In genomic region chr8:119756538-119756937, GRCm38 (mm10) we compare ENCODE assay signal across 17 mouse cellular contexts. TPM values are rescaled to one million over a fixed set of nuclear protein-coding genes. Genes with fewer than 3 reads are reported as not detected.
A peak's percentile ranks its signal among the peaks of the same experiment; 100 is the strongest.
DNase-seq lines count a peak whose midpoint lies in the region; ATAC-seq and TF ChIP-seq lines count a peak whose summit lies in the region.
"Had no signal": no experiment of that assay in that cellular context is flagged by ENCODE, and none has a peak within 500 bp of the region (broad histone marks: within the 10 kb centered on the region; RNA-seq: fewer than 3 reads in every experiment).

No protein-coding gene starts in this region.

- H3K27me3 ChIP-seq in forebrain, embryonic 10.5 days (ENCODE audit: poor library complexity, severe bottlenecking): peaks cover 29% of the 10 kb centered on the region
- H3K27me3 ChIP-seq in forebrain, postnatal 0 days (ENCODE audit: insufficient read depth, low read length): no peaks in the 10 kb centered on the region
- H3K27me3 ChIP-seq in kidney, embryonic 15.5 days: 0 out of 2 replicates have a peak, but pooled peaks cover 3% of the 10 kb centered on the region
- no peaks in the 10 kb centered on the region for H3K27me3 ChIP-seq in kidney, embryonic 16.5 days (ENCODE audit: insufficient read depth, low read length)
- 0 out of 2 replicates have a peak, but pooled peaks cover 14% of the 10 kb centered on the region for H3K27me3 ChIP-seq in midbrain, embryonic 10.5 days (ENCODE audit: low read depth, poor library complexity, severe bottlenecking)
- H3K27me3 ChIP-seq in midbrain, embryonic 15.5 days (replicated peaks): no peaks in the 10 kb centered on the region
- H3K27me3 ChIP-seq in stomach, postnatal 0 days (ENCODE audit: control insufficient read depth, insufficient read depth, low read length): no peaks in the 10 kb centered on the region
- H3K27me3 ChIP-seq: neural tube, embryonic 13.5 days had no signal

- WGBS in forebrain, embryonic 10.5 days: 56% methylated on average over 5 of the region's 5 CpGs
- 55% methylated on average over 5 of the region's 5 CpGs for WGBS in forebrain, postnatal 0 days
- 50% methylated on average over 5 of the region's 5 CpGs for WGBS in kidney, embryonic 15.5 days
- 48% methylated on average over 5 of the region's 5 CpGs for WGBS in kidney, embryonic 16.5 days
- WGBS in midbrain, embryonic 10.5 days: 61% methylated on average over 5 of the region's 5 CpGs
- 47% methylated on average over 5 of the region's 5 CpGs for WGBS in midbrain, embryonic 15.5 days
- 63% methylated on average over 5 of the region's 5 CpGs for WGBS in stomach, postnatal 0 days

- TF ChIP-seq CTCF in forebrain, postnatal 0 days (IDR thresholded peaks at IDR 0.05; ENCODE audit: low read depth): no peak
- TF ChIP-seq CTCF in stomach, postnatal 0 days (IDR thresholded peaks at IDR 0.05; ENCODE audit: low read depth): no peak

- H3K4me2 ChIP-seq in forebrain, postnatal 0 days (ENCODE audit: low read depth): no peak overlapping the region
- H3K4me2 ChIP-seq in kidney, embryonic 15.5 days: no peak overlapping the region
- no peak overlapping the region for H3K4me2 ChIP-seq in kidney, embryonic 16.5 days (replicated peaks; ENCODE audit: low read depth, low read length)
- no peak overlapping the region for H3K4me2 ChIP-seq in midbrain, embryonic 15.5 days
- no peak overlapping the region for H3K4me2 ChIP-seq in stomach, postnatal 0 days (replicated peaks; ENCODE audit: low read depth)

- no peak for ATAC-seq in forebrain, postnatal 0 days
- 0 out of 2 replicates have a peak, but pooled peaks have one; percentile 30 for ATAC-seq in kidney, embryonic 15.5 days (replicated peaks; ENCODE audit: low FRiP score)
- no peak for ATAC-seq in kidney, embryonic 16.5 days (ENCODE audit: low FRiP score, low TSS enrichment)
- no peak for ATAC-seq in midbrain, embryonic 15.5 days (replicated peaks)
- ATAC-seq in stomach, postnatal 0 days (ENCODE audit: low FRiP score, low TSS enrichment): no peak
- ATAC-seq: forebrain, embryonic 14.5 days had no signal

- no peak overlapping the region for H3K4me3 ChIP-seq in forebrain, embryonic 10.5 days
- no peak overlapping the region for H3K4me3 ChIP-seq in forebrain, postnatal 0 days (ENCODE audit: low read depth, low read length)
- no peak overlapping the region for H3K4me3 ChIP-seq in kidney, embryonic 15.5 days (replicated peaks)
- H3K4me3 ChIP-seq in kidney, embryonic 16.5 days (ENCODE audit: low read length): no peak overlapping the region
- no peak overlapping the region for H3K4me3 ChIP-seq in midbrain, embryonic 10.5 days
- H3K4me3 ChIP-seq in midbrain, embryonic 15.5 days: no peak overlapping the region
- H3K4me3 ChIP-seq in stomach, postnatal 0 days (ENCODE audit: low read depth, low read length): no peak overlapping the region
- H3K4me3 ChIP-seq: left cerebral cortex, adult 2 months; neural tube, embryonic 13.5 days had no signal

- peaks cover 39% of the 10 kb centered on the region for H3K4me1 ChIP-seq in forebrain, embryonic 10.5 days
- no peaks in the 10 kb centered on the region for H3K4me1 ChIP-seq in forebrain, postnatal 0 days (ENCODE audit: insufficient read depth)
- peaks cover 20% of the 10 kb centered on the region for H3K4me1 ChIP-seq in kidney, embryonic 15.5 days
- H3K4me1 ChIP-seq in kidney, embryonic 16.5 days (ENCODE audit: insufficient read depth, low read length): peaks cover 13% of the 10 kb centered on the region; the same call in 1 of the 2 replicates
- H3K4me1 ChIP-seq in midbrain, embryonic 10.5 days: peaks cover 41% of the 10 kb centered on the region
- peaks cover 12% of the 10 kb centered on the region for H3K4me1 ChIP-seq in midbrain, embryonic 15.5 days
- H3K4me1 ChIP-seq in stomach, postnatal 0 days (replicated peaks; ENCODE audit: control insufficient read depth, insufficient read depth): no peaks in the 10 kb centered on the region

- no peaks in the 10 kb centered on the region for H3K9me3 ChIP-seq in forebrain, embryonic 10.5 days
- H3K9me3 ChIP-seq in forebrain, postnatal 0 days (ENCODE audit: low read length): no peaks in the 10 kb centered on the region
- H3K9me3 ChIP-seq in kidney, embryonic 15.5 days (replicated peaks): no peaks in the 10 kb centered on the region
- H3K9me3 ChIP-seq in kidney, embryonic 16.5 days (ENCODE audit: low read length): no peaks in the 10 kb centered on the region
- H3K9me3 ChIP-seq in midbrain, embryonic 10.5 days (replicated peaks): no peaks in the 10 kb centered on the region
- H3K9me3 ChIP-seq in midbrain, embryonic 15.5 days: no peaks in the 10 kb centered on the region
- no peaks in the 10 kb centered on the region for H3K9me3 ChIP-seq in stomach, postnatal 0 days (ENCODE audit: control insufficient read depth, low read length)
- H3K9me3 ChIP-seq: liver, embryonic 15.5 days; neural tube, embryonic 13.5 days had no signal

- DNase-seq in forebrain, embryonic 10.5 days (ENCODE audit: extremely low spot score, low spot score): no peak
- DNase-seq in forebrain, postnatal 0 days: no peak
- DNase-seq in midbrain, embryonic 10.5 days (ENCODE audit: low spot score): no peak
- peak; percentile 30 for DNase-seq in stomach, postnatal 0 days (ENCODE audit: low spot score)
- no peak for DNase-seq in spleen, postnatal 36 days (ENCODE audit: low spot score in 2 of 2)
- DNase-seq: cerebellum, adult 18-20 months; cerebellum, postnatal 36 days; right cerebral cortex, postnatal 4 days; thymus, adult 18-20 months had no signal

- H3K9ac ChIP-seq in forebrain, postnatal 0 days: no peak overlapping the region
- H3K9ac ChIP-seq in kidney, embryonic 15.5 days: no peak overlapping the region
- H3K9ac ChIP-seq in kidney, embryonic 16.5 days (replicated peaks; ENCODE audit: low read length): no peak overlapping the region
- no peak overlapping the region for H3K9ac ChIP-seq in midbrain, embryonic 15.5 days
- H3K9ac ChIP-seq in stomach, postnatal 0 days (ENCODE audit: low read length): no peak overlapping the region
- H3K9ac ChIP-seq: liver, embryonic 15.5 days; neural tube, embryonic 13.5 days had no signal

- H3K36me3 ChIP-seq in forebrain, embryonic 10.5 days (replicated peaks): 0 out of 2 replicates have a peak, but pooled peaks cover 5% of the 10 kb centered on the region
- peaks cover 9% of the 10 kb centered on the region for H3K36me3 ChIP-seq in forebrain, postnatal 0 days (ENCODE audit: insufficient read depth)
- 0 out of 2 replicates have a peak, but pooled peaks cover 14% of the 10 kb centered on the region for H3K36me3 ChIP-seq in kidney, embryonic 15.5 days
- H3K36me3 ChIP-seq in kidney, embryonic 16.5 days (ENCODE audit: insufficient read depth, low read length): no peaks in the 10 kb centered on the region; the same call in 1 of the 2 replicates
- peaks cover 11% of the 10 kb centered on the region for H3K36me3 ChIP-seq in midbrain, embryonic 10.5 days
- peaks cover 8% of the 10 kb centered on the region; the same call in 1 of the 2 replicates for H3K36me3 ChIP-seq in midbrain, embryonic 15.5 days (replicated peaks)
- no peaks in the 10 kb centered on the region for H3K36me3 ChIP-seq in stomach, postnatal 0 days (ENCODE audit: control insufficient read depth, insufficient read depth, low read length)
- H3K36me3 ChIP-seq: liver, embryonic 15.5 days had no signal

- no peak for TF ChIP-seq EP300 in stomach, postnatal 0 days (optimal IDR thresholded peaks at IDR 0.05)

- H3K27ac ChIP-seq in forebrain, embryonic 10.5 days: peak overlapping the region; percentile 22; the same call in 1 of the 2 replicates
- H3K27ac ChIP-seq in forebrain, postnatal 0 days (ENCODE audit: low read depth, low read length): no peak overlapping the region
- H3K27ac ChIP-seq in kidney, embryonic 15.5 days: no peak overlapping the region
- H3K27ac ChIP-seq in kidney, embryonic 16.5 days (ENCODE audit: low read length): no peak overlapping the region
- peak overlapping the region; percentile 9; the same call in 1 of the 2 replicates for H3K27ac ChIP-seq in midbrain, embryonic 10.5 days (replicated peaks)
- no peak overlapping the region for H3K27ac ChIP-seq in midbrain, embryonic 15.5 days
- H3K27ac ChIP-seq in stomach, postnatal 0 days (replicated peaks): no peak overlapping the region
- H3K27ac ChIP-seq: left cerebral cortex, adult 2 months; liver, embryonic 15.5 days; neural tube, embryonic 13.5 days had no signal

RNA-seq across cellular contexts. Expression of gene Tldc1, which starts 21.7 kb away (rescaled TPM):
- polyA plus RNA-seq in forebrain, embryonic 10.5 days (2016; fragmentation: Nextera tagmentation; extraction: Ambion mirVana): 16.7 and 17.3 TPM in 2 replicates
- total RNA-seq in forebrain, postnatal 0 days (2014; rRNA removed): 21.0 and 21.1 TPM in 2 replicates
- polyA plus RNA-seq in forebrain, postnatal 0 days (2015; fragmentation: Nextera tagmentation; extraction: Ambion mirVana): 6.8 and 9.4 TPM in 2 replicates
- 14.9 and 15.0 TPM in 2 replicates for polyA plus RNA-seq in kidney, embryonic 15.5 days (2015; fragmentation: Nextera tagmentation; extraction: Ambion mirVana)
- polyA plus RNA-seq in kidney, embryonic 16.5 days (2015; fragmentation: Nextera tagmentation; extraction: Ambion mirVana): 16.5 and 19.7 TPM in 2 replicates
- polyA plus RNA-seq in midbrain, embryonic 10.5 days (2016; fragmentation: Nextera tagmentation; extraction: Ambion mirVana): 15.4 and 16.4 TPM in 2 replicates
- 11.4 and 11.8 TPM in 2 replicates for polyA plus RNA-seq in midbrain, embryonic 15.5 days (2015; fragmentation: Nextera tagmentation; extraction: Ambion mirVana)
- polyA plus RNA-seq in stomach, postnatal 0 days (2015; fragmentation: Nextera tagmentation; extraction: Ambion mirVana): 9.1 and 10.7 TPM in 2 replicates

RNA-seq across cellular contexts. Expression of gene Atp2c2, which starts 56.7 kb away (rescaled TPM):
- 1.5 and 1.6 TPM in 2 replicates for polyA plus RNA-seq in forebrain, embryonic 10.5 days (2016; fragmentation: Nextera tagmentation; extraction: Ambion mirVana)
- not detected in 2 replicates for total RNA-seq in forebrain, postnatal 0 days (2014; rRNA removed)
- polyA plus RNA-seq in forebrain, postnatal 0 days (2015; fragmentation: Nextera tagmentation; extraction: Ambion mirVana): 0.15 and 0.22 TPM in 2 replicates
- polyA plus RNA-seq in kidney, embryonic 15.5 days (2015; fragmentation: Nextera tagmentation; extraction: Ambion mirVana): 1.6 and 2.7 TPM in 2 replicates
- polyA plus RNA-seq in kidney, embryonic 16.5 days (2015; fragmentation: Nextera tagmentation; extraction: Ambion mirVana): 1.9 and 2.7 TPM in 2 replicates
- polyA plus RNA-seq in midbrain, embryonic 10.5 days (2016; fragmentation: Nextera tagmentation; extraction: Ambion mirVana): 1.2 and 1.6 TPM in 2 replicates
- 0.11 and 0.19 TPM in 2 replicates for polyA plus RNA-seq in midbrain, embryonic 15.5 days (2015; fragmentation: Nextera tagmentation; extraction: Ambion mirVana)
- polyA plus RNA-seq in stomach, postnatal 0 days (2015; fragmentation: Nextera tagmentation; extraction: Ambion mirVana): 7.7 and 8.8 TPM in 2 replicates
- total RNA-seq: hematopoietic stem cell, adult 5-6 weeks had no signal

Comparison
In these comparisons a context has a peak if more than half of its experiments do, and no peak if none do; other contexts are left out.
1. H3K27ac ChIP-seq: peak in forebrain, embryonic 10.5 days (single experiment) and midbrain, embryonic 10.5 days (single experiment); none in forebrain, postnatal 0 days (single experiment), kidney, embryonic 15.5 days (single experiment), kidney, embryonic 16.5 days (single experiment), midbrain, embryonic 15.5 days (single experiment) and stomach, postnatal 0 days (single experiment).